Mouse (Mus musculus) intestine, embryonic 16.5 days (tissue): Measurements from ENCODE around the gene Apol11a. TPM values are rescaled to one million over a fixed set of nuclear protein-coding genes. Genes with fewer than 3 reads are reported as not detected.
"Not testable (repeated sequence)": the region's sequence is repeated elsewhere in the genome, so short reads cannot be mapped to it uniquely, and the experiment has no call there.

Source experiments
- ATAC-seq: fragments of 200-750 bp; cut with Nextera tagmentation; 2 replicates; pipeline ENCODE4 v1.8.0; 2017; ENCODE audit warnings: moderate TSS enrichment, moderate library complexity
- H3K27ac ChIP-seq: fragments of 300-500 bp; sonication (generic); 2 replicates; pipeline ENCODE4 v1.5.1; 2014; ENCODE audit warnings: mild to moderate bottlenecking, low read length
- H3K27me3 ChIP-seq: fragments of 300-500 bp; sonication (generic); replicated peaks from 2 replicates; pipeline ENCODE4 v1.6.1; 2014; ENCODE audit warnings: low read length, control low read depth, mixed read lengths; ENCODE audit not compliant: control insufficient read depth, insufficient read depth
- H3K36me3 ChIP-seq: fragments of 300-500 bp; sonication (generic); 2 replicates; pipeline ENCODE4 v1.6.1; 2014; ENCODE audit warnings: low read length, control low read depth; ENCODE audit not compliant: control insufficient read depth, insufficient read depth
- H3K4me1 ChIP-seq: fragments of 300-500 bp; sonication (generic); 2 replicates; pipeline ENCODE4 v1.6.1; 2014; ENCODE audit warnings: low read length, control low read depth, mixed read lengths; ENCODE audit not compliant: control insufficient read depth, insufficient read depth
- H3K4me2 ChIP-seq: fragments of 300-500 bp; sonication (generic); 2 replicates; pipeline ENCODE4 v1.6.1; 2014; ENCODE audit warnings: low read depth, low read length, control low read depth
- H3K4me3 ChIP-seq: fragments of 300-500 bp; sonication (generic); 2 replicates; pipeline ENCODE4 v1.5.1; 2014; ENCODE audit warnings: mild to moderate bottlenecking, low read length
- H3K9ac ChIP-seq: fragments of 300-500 bp; sonication (generic); 2 replicates; pipeline ENCODE4 v1.6.1; 2014; ENCODE audit warnings: low read depth, low read length
- H3K9me3 ChIP-seq: fragments of 300-500 bp; sonication (generic); 2 replicates; pipeline ENCODE4 v1.6.1; 2016; ENCODE audit warnings: low read length, control low read depth; ENCODE audit not compliant: control insufficient read depth
- WGBS: fragments of 180-500 bp; shearing (Covaris S2); extraction: QIAGEN DNeasy Blood & Tissue Kit; methylation state at CpG from one replicate; pipeline ENCODE4 v1.1.7; 2014; 5-methylcytosine and 5-hydroxymethylcytosine counted together
- polyA plus RNA-seq: library from polyadenylated mRNA; unstranded; fragments of >200 nt; fragmentation: Nextera tagmentation; extraction: Ambion mirVana; gene quantifications from 2 replicates; pipeline ENCODE4 v1.2.1, GENCODE M21; 2015

Gene Apol11a
- polyA plus RNA-seq, result not detected in 2 replicates

DNA sequence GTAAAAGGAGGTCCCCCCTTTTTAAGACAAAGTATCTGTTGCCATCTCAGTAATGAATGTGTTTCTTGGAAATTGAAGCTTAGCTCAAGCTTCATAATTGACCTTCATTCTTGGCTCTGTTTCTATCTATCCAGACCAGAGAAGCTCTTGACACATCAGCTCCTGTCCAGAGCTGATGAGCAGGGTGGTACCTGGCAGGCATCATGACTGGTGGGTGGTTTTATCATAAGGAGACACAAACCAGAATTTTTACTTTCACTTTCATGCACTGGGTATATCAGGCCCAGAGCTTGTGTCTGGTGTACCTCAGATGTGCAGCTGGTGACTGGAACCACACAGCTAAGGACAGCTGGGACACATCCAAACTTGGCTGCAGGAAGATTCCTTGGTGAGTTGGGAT is at the start of gene Apol11a:
Gene Apol11a (plus strand): TSS at position 306 of the 400 bp plus-strand sequence.
- H3K9me3 ChIP-seq, H3K4me3 ChIP-seq, ATAC-seq, H3K4me1 ChIP-seq, H3K9ac ChIP-seq, H3K36me3 ChIP-seq, H3K27ac ChIP-seq, H3K4me2 ChIP-seq, H3K27me3 ChIP-seq: not testable (repeated sequence)

DNA sequence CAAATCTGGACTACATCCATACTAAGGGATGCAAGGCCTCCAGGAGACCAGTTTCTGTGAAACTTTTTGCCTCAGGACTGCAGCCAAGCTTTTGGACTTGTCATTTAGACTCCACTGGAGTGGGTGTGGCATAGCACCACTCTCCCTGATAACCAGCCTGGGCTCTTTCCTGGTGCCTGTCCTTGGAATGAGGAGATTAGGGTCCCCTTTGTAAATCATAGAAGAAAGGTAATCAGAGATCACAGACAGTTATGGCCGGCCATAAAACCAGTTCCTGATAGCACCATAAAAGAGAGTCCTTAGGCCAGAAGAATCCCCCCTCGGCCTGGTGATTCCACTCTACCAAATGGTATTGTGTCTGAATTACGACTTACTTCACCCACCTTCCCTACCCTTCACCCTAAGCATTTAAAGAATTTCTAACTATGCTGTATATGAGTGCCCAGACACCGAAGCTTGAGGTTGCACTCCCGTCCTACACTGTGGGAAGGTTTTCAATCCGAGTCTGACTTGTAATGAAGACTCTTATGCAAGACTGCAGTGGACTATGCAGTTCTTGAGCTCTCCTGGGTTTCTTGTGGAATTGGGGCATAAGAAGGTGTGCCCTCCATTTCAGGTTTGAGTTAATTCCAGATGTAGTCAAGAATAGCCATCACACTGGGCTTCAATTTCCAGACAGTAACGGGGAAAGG is 33.2 kb upstream of the Apol11a start:
- ATAC-seq, result peak; percentile 95
- H3K27ac ChIP-seq, H3K4me2 ChIP-seq, H3K4me1 ChIP-seq, H3K27me3 ChIP-seq, H3K4me3 ChIP-seq, H3K9me3 ChIP-seq, H3K36me3 ChIP-seq, H3K9ac ChIP-seq: not testable (repeated sequence)
- WGBS, result 45% methylated on average over 7 of the region's 7 CpGs

DNA sequence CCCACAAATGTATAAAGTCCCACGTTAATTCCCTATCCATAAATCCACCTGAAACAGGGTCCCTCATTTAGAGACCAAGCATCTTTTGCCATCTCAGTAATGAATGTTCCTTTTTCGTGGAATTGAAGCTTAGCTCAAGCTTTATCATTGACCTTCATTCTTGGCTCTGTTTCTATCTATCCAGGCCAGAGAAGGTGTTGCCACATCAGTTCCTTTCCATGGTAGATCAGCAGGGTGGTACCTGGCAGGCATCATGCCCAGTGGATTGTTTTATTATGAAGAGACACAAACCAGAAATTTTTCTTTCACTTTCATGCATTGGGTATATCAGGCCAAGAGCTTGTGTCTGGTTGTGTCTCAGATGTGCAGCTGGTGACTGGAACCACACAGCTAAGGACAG is 31.4 kb upstream of the Apol11a start, which contains the start of gene Apol10a:
Gene Apol10a (plus strand): TSS at position 355 of the 400 bp plus-strand sequence.
- H3K4me1 ChIP-seq, H3K4me2 ChIP-seq, H3K36me3 ChIP-seq, H3K9ac ChIP-seq, ATAC-seq, H3K9me3 ChIP-seq, H3K27me3 ChIP-seq, H3K27ac ChIP-seq, H3K4me3 ChIP-seq: not testable (repeated sequence)
- 84% methylated on average over 2 of the region's 2 CpGs for WGBS

DNA sequence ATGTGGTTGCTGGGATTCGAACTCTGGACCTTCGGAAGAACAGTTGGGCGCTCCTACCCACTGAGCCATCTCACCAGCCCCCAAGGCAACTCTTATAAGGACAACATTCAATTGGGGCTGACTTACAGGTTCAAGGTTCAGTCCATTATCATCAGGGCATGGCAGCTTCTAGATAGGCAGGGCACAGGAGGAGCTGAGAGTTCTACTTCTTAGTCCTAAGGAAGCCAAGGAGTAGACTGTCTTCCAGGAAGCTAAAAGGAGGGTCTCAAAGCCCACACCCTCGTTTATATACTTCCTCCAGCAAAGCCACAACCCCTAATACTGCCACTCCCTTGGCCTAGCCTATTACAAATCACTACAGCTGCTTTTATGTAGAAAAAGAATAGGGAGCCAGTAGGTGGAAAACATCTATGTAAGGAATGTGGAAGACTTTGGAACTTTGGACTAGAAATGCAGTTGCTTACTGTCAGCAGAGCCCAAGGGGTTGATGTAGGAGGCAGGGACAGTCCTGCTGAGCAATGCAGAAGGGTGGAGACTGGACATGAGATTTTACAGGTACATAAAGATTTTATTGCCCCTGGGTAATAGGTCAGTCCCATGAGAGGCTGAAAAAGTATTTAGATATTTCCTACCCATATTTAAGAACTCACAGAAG is 25.8 kb upstream of the Apol11a start:
- no peaks in the 10 kb centered on the region for H3K4me1 ChIP-seq
- H3K4me2 ChIP-seq, result peak overlapping the region; percentile 26; the same call in 1 of the 2 replicates
- no peaks in the 10 kb centered on the region for H3K27me3 ChIP-seq
- peak; percentile 96 for ATAC-seq
- 64% methylated on average over 4 of the region's 4 CpGs for WGBS
- no peaks in the 10 kb centered on the region for H3K9me3 ChIP-seq
- H3K9ac ChIP-seq, result no peak overlapping the region
- no peak overlapping the region for H3K4me3 ChIP-seq
- no peaks in the 10 kb centered on the region for H3K36me3 ChIP-seq
- H3K27ac ChIP-seq, result peak overlapping the region; percentile 81

DNA sequence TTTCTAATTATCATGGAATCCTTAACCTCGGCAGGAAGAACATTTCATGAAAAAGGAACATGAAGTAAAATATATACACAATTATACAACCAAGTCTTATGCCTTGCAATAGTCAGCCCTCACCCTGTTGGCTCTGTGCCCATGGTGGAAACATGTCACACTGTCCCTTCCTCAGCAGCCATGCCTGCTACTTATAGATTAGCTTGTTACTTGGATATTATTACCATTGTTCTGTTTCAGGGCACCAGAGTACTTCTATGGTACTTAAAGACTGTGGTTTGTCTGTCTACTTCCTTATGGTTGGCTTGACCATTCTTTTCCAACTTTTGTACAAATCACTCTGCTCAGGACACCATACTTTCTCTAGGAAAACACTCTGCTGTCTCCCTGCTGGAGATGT is 14.9 kb upstream of the Apol11a start:
- H3K4me3 ChIP-seq, H3K36me3 ChIP-seq, H3K27ac ChIP-seq, H3K9ac ChIP-seq, H3K4me2 ChIP-seq, ATAC-seq, H3K27me3 ChIP-seq, H3K9me3 ChIP-seq, H3K4me1 ChIP-seq: not testable (repeated sequence)
- WGBS, result no CpG with 5 or more reads among the region's 1 CpGs

DNA sequence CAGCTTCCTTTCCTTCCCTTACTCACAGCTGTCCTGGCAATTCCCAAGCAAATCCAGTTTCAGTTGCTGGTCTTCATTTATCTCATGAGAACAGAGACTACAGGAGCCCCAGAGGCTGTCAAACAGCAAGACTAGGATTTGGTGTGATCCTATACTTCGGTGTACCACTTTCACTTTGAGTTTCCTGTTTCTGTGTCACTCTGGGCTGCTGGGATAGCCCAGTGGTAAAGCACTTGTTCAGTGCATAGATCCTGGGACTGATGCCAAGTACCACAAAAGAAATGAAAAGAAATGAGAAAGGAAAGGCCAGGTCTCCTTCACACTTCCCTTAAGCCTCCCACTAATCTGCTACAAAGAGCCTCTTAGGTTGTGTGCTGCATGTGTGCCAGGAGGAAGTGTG is 13.4 kb upstream of the Apol11a start:
- not testable (repeated sequence) for H3K9me3 ChIP-seq, ATAC-seq, H3K4me3 ChIP-seq, H3K27me3 ChIP-seq, H3K9ac ChIP-seq, H3K4me2 ChIP-seq, H3K4me1 ChIP-seq, H3K36me3 ChIP-seq, H3K27ac ChIP-seq
- WGBS, result 62% methylated on average over 1 of the region's 1 CpGs

DNA sequence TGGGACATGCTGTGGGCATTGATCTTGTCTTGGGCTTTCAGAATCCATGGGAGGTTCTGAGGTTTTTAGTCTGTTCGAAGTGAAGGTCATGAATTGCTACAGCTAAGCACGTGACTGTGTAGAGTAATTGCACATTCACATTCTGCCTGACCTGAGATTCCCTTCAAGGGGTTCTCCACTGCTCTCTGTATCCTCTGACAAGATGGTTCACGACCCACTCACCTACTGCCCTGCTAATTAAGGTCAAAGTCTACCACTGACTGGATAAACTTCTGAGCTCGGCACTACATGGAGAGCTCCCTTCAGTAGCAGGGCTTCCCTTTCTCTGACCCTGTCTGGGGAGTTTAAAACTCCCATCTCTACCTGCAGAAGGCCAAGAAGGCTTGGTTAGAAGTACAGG is 12.5 kb downstream of the Apol11a start:
- H3K4me1 ChIP-seq, ATAC-seq, H3K4me2 ChIP-seq, H3K9me3 ChIP-seq, H3K27ac ChIP-seq, H3K27me3 ChIP-seq, H3K9ac ChIP-seq, H3K36me3 ChIP-seq, H3K4me3 ChIP-seq: not testable (repeated sequence)
- WGBS, result 53% methylated on average over 4 of the region's 4 CpGs

DNA sequence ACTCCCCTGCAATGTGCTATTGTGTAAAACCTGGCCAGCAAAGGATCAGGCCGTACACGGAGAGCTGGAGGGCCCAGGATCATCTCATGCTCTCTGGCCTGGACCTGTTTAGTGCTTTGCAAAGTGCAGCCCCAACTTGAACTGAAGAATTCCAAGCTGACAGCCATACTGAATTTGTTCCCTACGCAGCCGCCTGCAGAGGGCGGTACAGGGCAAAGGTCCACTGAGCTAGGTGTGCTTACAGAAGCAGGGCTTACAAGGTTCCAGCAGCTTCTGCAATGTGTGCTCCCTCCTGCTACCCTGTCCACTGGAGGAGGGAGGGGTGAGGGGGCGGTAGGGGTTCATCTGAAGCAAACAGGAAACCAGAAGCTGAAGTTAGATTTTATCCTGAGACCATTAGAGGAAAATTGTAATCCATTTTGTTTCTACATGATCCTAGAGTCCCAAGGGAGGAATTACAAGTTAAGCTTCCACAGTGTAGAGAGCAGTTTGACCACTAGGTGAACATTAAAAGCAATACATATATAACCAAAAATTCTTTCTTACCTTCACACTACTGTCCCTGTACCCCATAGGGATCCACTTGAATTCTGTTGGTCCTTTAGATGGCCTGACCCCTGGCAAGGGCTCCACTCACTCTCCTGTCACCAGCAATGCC is 15.2 kb downstream of the Apol11a start:
- H3K4me2 ChIP-seq, H3K9me3 ChIP-seq, H3K9ac ChIP-seq, H3K27ac ChIP-seq, H3K4me3 ChIP-seq, H3K27me3 ChIP-seq, H3K36me3 ChIP-seq, H3K4me1 ChIP-seq: not testable (repeated sequence)
- WGBS, result 12% methylated on average over 6 of the region's 6 CpGs
- ATAC-seq, result peak; percentile 69

DNA sequence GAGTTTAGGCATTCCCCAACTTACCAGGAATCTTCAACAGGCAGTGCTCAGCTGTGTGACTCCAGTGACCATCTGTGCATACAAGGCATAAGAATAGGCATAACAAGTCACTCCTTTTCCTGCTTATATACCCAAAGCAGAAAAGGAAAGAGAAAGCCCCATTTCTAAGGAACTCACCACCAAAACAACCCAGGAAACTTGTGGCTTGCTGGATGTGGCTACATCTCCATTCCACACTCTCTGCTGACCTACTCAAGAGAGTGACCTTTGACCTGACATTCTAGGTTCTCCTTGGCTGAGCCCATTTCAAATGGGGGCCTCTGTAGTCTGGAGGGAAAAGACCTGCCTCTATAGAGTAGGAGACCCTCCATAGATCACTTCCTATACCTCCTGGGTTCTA is 25.1 kb downstream of the Apol11a start, which contains the start of gene Apol7c:
Gene Apol7c (minus strand): TSS at position 101 of the 400 bp plus-strand sequence.
- Histone ChIP-seq H3K4me2 (no peak within 1 kb of the TSS), H3K27ac (no peak within 1 kb of the TSS), H3K4me3 (no peak within 1 kb of the TSS), H3K9ac (no peak within 1 kb of the TSS), H3K36me3 (no peaks in the 10 kb centered on the region), H3K27me3 (no peaks in the 10 kb centered on the region), H3K9me3 (no peaks in the 10 kb centered on the region), H3K4me1 (no peaks in the 10 kb centered on the region)
- ATAC-seq, result no peak
